ENCODE assay signal across 20 mouse cellular contexts in genomic region chr13:54380421-54380820, GRCm38 (mm10). TPM values are rescaled to one million over a fixed set of nuclear protein-coding genes. Genes with fewer than 3 reads are reported as not detected.
"Had no signal": no experiment of that assay in that cellular context is flagged by ENCODE, and none has a peak within 500 bp of the region (broad histone marks: within the 10 kb centered on the region; RNA-seq: fewer than 3 reads in every experiment).

No protein-coding gene starts in this region.

- H3K4me3 ChIP-seq: kidney, embryonic 15.5 days; left cerebral cortex, adult 2 months; midbrain, embryonic 12.5 days; midbrain, embryonic 15.5 days; neural tube, embryonic 12.5 days; neural tube, embryonic 15.5 days; stomach, embryonic 15.5 days had no signal

- H3K4me2 ChIP-seq: kidney, embryonic 15.5 days; liver, embryonic 11.5 days; lung, embryonic 14.5 days; midbrain, embryonic 12.5 days; midbrain, embryonic 15.5 days; neural tube, embryonic 12.5 days; neural tube, embryonic 15.5 days; stomach, embryonic 15.5 days had no signal

- DNase-seq: kidney, postnatal 10 days; kidney, postnatal 36 days; layer of hippocampus, postnatal 36 days; liver, postnatal 0 days; lung, embryonic 14.5 days; retina, postnatal 1 day; right cerebral cortex, postnatal 25 days; thymus, adult 18-20 months; thymus, postnatal 36 days had no signal

- H3K9ac ChIP-seq: kidney, embryonic 15.5 days; liver, embryonic 14.5 days; liver, postnatal 0 days; lung, embryonic 14.5 days; midbrain, embryonic 12.5 days; midbrain, embryonic 15.5 days; neural tube, embryonic 12.5 days; neural tube, embryonic 15.5 days; stomach, embryonic 15.5 days had no signal

- H3K27ac ChIP-seq: kidney, embryonic 15.5 days; left cerebral cortex, adult 2 months; liver, embryonic 14.5 days; macrophage; midbrain, embryonic 12.5 days; midbrain, embryonic 15.5 days; neural tube, embryonic 12.5 days; neural tube, embryonic 15.5 days; stomach, embryonic 15.5 days had no signal

- H3K36me3 ChIP-seq: kidney, embryonic 15.5 days; midbrain, embryonic 12.5 days; neural tube, embryonic 15.5 days; stomach, embryonic 15.5 days had no signal

- H3K27me3 ChIP-seq: midbrain, embryonic 12.5 days; midbrain, embryonic 15.5 days; neural tube, embryonic 12.5 days; neural tube, embryonic 15.5 days; stomach, embryonic 15.5 days had no signal

- H3K9me3 ChIP-seq: kidney, embryonic 15.5 days; midbrain, embryonic 15.5 days; neural tube, embryonic 12.5 days; neural tube, embryonic 15.5 days; stomach, embryonic 15.5 days had no signal

- ATAC-seq: liver, postnatal 0 days; lung, postnatal 0 days; midbrain, embryonic 15.5 days had no signal

RNA-seq across cellular contexts. Expression of gene Cplx2, which starts 9.3 kb away (rescaled TPM):
- polyA plus RNA-seq: macrophage had no signal
